Mouse (Mus musculus) activated CD4-positive, CD25-positive, alpha-beta regulatory T cell, adult 9 weeks (primary cell): Measurements from ENCODE around the gene Olfr819. TPM values are rescaled to one million over a fixed set of nuclear protein-coding genes. Genes with fewer than 3 reads are reported as not detected.

Experiments
- polyA plus RNA-seq: library from polyadenylated mRNA; unstranded; fragments of 100-300 nt; shearing (Covaris generic); gene quantifications from one replicate; pipeline ENCODE4 v1.2.1, GENCODE M21; 2017

Gene Olfr819
- polyA plus RNA-seq = not detected

GRCm38 (mm10) chr10:129967166-129967565 is at the start of gene Olfr819:
Olfr819 (minus strand) TSS chr10:129967266.

GRCm38 (mm10) chr10:130012321-130012720 is 45.3 kb upstream of the Olfr819 start, which contains the start of gene Olfr820:
Olfr820 (plus strand) TSS chr10:130012621.

GRCm38 (mm10) chr10:129984962-129985361 is 17.9 kb upstream of the Olfr819 start, which contains the start of gene Gm10310:
Gm10310 (minus strand) TSS chr10:129985062.

GRCm38 (mm10) chr10:129976040-129976439 is 9.0 kb upstream of the Olfr819 start, which contains the start of gene Olfr247:
Olfr247 (minus strand) TSS chr10:129976140.

GRCm38 (mm10) chr10:129949000-129949399 is 18.1 kb downstream of the Olfr819 start, which contains the start of gene Olfr818:
Olfr818 (minus strand) TSS chr10:129949100.

GRCm38 (mm10) chr10:129915497-129915896 is 51.6 kb downstream of the Olfr819 start, which contains the start of gene Olfr816:
Olfr816 (minus strand) TSS chr10:129915597.

Other genes with a start within 250 kb of the Olfr819 start
- not detected for gene Olfr805, start 237.9 kb downstream of the Olfr819 start, polyA plus RNA-seq
- not detected for gene Olfr806, start 225.3 kb downstream of the Olfr819 start, polyA plus RNA-seq
- not detected for gene Olfr807, start 209.5 kb downstream of the Olfr819 start, polyA plus RNA-seq
- not detected for gene Olfr808, start 201.8 kb downstream of the Olfr819 start, polyA plus RNA-seq
- gene Olfr809, start 192.6 kb downstream of the Olfr819 start, polyA plus RNA-seq = not detected
- gene Olfr810, start 172.3 kb downstream of the Olfr819 start, polyA plus RNA-seq = not detected
- not detected for gene Olfr811, start 162.9 kb downstream of the Olfr819 start, polyA plus RNA-seq
- not detected for gene Olfr812, start 121.2 kb downstream of the Olfr819 start, polyA plus RNA-seq
- not detected for gene Olfr813, start 111.9 kb downstream of the Olfr819 start, polyA plus RNA-seq
- gene Olfr814, start 87.4 kb downstream of the Olfr819 start, polyA plus RNA-seq = 0.13 TPM
- gene Olfr815, start 61.4 kb downstream of the Olfr819 start, polyA plus RNA-seq = not detected
- not detected for gene Olfr816, start 51.7 kb downstream of the Olfr819 start, polyA plus RNA-seq
- gene Olfr818, start 18.2 kb downstream of the Olfr819 start, polyA plus RNA-seq = not detected
- gene Olfr247, start 8.9 kb upstream of the Olfr819 start, polyA plus RNA-seq = not detected
- gene Gm10310, start 17.8 kb upstream of the Olfr819 start, polyA plus RNA-seq = 0.06 TPM
- gene Olfr820, start 45.4 kb upstream of the Olfr819 start, polyA plus RNA-seq = not detected
- gene Olfr821, start 63.1 kb upstream of the Olfr819 start, polyA plus RNA-seq = not detected
- gene Olfr822, start 103.9 kb upstream of the Olfr819 start, polyA plus RNA-seq = not detected
- gene Olfr823, start 148.1 kb upstream of the Olfr819 start, polyA plus RNA-seq = not detected
- not detected for gene Olfr824, start 162.7 kb upstream of the Olfr819 start, polyA plus RNA-seq
- not detected for gene Olfr825, start 199.5 kb upstream of the Olfr819 start, polyA plus RNA-seq
- gene Olfr826, start 216.9 kb upstream of the Olfr819 start, polyA plus RNA-seq = not detected
- gene Olfr827, start 247.1 kb upstream of the Olfr819 start, polyA plus RNA-seq = not detected